Mouse (Mus musculus) forebrain, embryonic 10.5 days (tissue): ENCODE data around the gene Clmn. TPM values are rescaled to one million over a fixed set of nuclear protein-coding genes. Genes with fewer than 3 reads are reported as not detected.
A peak's percentile ranks its signal among the peaks of the same experiment; 100 is the strongest.

Source experiments
- DNase-seq: peaks from one replicate; pipeline ENCODE4 v3.0.0-alpha.2; 2017; ENCODE audit warnings: low spot score; ENCODE audit errors: extremely low spot score
- H3K27ac ChIP-seq: fragments of 300-500 bp; sonication (generic); 2 replicates; pipeline ENCODE4 v1.5.1; 2016; ENCODE audit warnings: mild to moderate bottlenecking
- H3K27me3 ChIP-seq: fragments of 300-500 bp; sonication (generic); 2 replicates; pipeline ENCODE4 v1.6.1; 2016; ENCODE audit warnings: mild to moderate bottlenecking; ENCODE audit not compliant: poor library complexity, severe bottlenecking
- H3K36me3 ChIP-seq: fragments of 300-500 bp; sonication (generic); replicated peaks from 2 replicates; pipeline ENCODE4 v1.6.1; 2016; ENCODE audit warnings: mild to moderate bottlenecking, moderate library complexity
- H3K4me1 ChIP-seq: fragments of 300-500 bp; sonication (generic); 2 replicates; pipeline ENCODE4 v1.6.1; 2016
- H3K4me3 ChIP-seq: fragments of 300-500 bp; sonication (generic); 2 replicates; pipeline ENCODE4 v1.5.1; 2016; ENCODE audit warnings: mild to moderate bottlenecking, moderate library complexity
- H3K9me3 ChIP-seq: fragments of 300-500 bp; sonication (generic); 2 replicates; pipeline ENCODE4 v1.6.1; 2016; ENCODE audit warnings: mild to moderate bottlenecking, moderate library complexity
- WGBS: fragments of 180-500 bp; shearing (Covaris S2); methylation state at CpG from one replicate; pipeline ENCODE4 v1.1.7; 2016; 5-methylcytosine and 5-hydroxymethylcytosine counted together
- polyA plus RNA-seq: library from polyadenylated mRNA; unstranded; fragments of >200 nt; fragmentation: Nextera tagmentation; extraction: Ambion mirVana; gene quantifications from 2 replicates; pipeline ENCODE4 v1.2.1, GENCODE M21; 2016

Gene Clmn
- polyA plus RNA-seq, 1 experiment from 2014 or later = 1.6 TPM

GRCm38 (mm10) chr12:104850119-104850518, 14.8 kb downstream of the Clmn start:
- H3K27me3 ChIP-seq = peaks cover 4% of the 10 kb centered on the region
- H3K4me3 ChIP-seq = no peak overlapping the region
- no peak overlapping the region for H3K27ac ChIP-seq
- H3K36me3 ChIP-seq = no peaks in the 10 kb centered on the region
- WGBS = 89% methylated on average over 7 of the region's 7 CpGs
- DNase-seq = no peak
- peaks cover 37% of the 10 kb centered on the region for H3K4me1 ChIP-seq
- H3K9me3 ChIP-seq = no peaks in the 10 kb centered on the region

DNA sequence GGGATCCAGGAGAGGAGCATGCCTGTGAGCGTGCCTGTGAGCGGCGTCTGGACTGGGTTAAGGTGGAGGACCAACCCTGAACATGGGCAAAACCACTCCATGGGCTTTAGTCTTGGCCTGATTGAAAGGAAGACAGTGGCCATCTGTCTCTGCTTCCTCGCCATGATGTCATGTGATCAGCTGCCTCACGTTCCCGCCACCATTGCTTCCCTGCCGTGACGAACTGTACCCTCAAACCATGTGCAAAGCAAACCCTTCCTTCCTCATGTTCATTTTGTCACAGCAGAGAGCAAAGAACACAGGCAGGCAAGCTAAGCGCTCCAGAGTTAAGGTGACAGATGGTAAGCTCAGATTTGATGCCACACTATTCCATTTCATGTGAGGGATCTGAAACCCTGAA, 16.2 kb downstream of the Clmn start:
- Histone ChIP-seq H3K27me3 (peaks cover 10% of the 10 kb centered on the region), H3K9me3 (no peaks in the 10 kb centered on the region), H3K36me3 (no peaks in the 10 kb centered on the region), H3K4me3 (no peak overlapping the region), H3K4me1 (peaks cover 50% of the 10 kb centered on the region), H3K27ac (no peak overlapping the region)
- 87% methylated on average over 9 of the region's 9 CpGs for WGBS
- DNase-seq = no peak

DNA sequence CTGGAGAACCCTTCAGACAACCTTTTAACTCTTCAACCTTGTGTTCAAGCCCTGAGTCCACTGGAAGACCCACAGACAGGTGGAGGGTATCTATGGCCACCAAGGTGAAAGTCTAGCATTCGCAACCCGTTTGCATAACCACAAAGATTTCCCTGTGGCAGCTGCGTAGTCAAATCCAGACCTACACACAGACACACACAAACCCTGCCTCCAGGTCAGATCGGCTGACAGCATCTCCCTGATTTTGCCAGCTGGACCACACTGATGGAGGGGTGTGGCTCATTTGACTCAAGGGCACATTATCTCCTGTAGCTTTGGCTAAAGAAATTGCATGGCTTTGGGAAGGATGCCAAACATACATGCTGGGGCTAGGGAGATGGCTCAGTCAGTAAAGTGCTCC, 17.6 kb downstream of the Clmn start:
- H3K27me3 ChIP-seq = peaks cover 10% of the 10 kb centered on the region
- DNase-seq = no peak
- H3K36me3 ChIP-seq = no peaks in the 10 kb centered on the region
- peaks cover 44% of the 10 kb centered on the region for H3K4me1 ChIP-seq
- H3K27ac ChIP-seq = no peak overlapping the region
- WGBS = 95% methylated on average over 4 of the region's 4 CpGs
- no peak overlapping the region for H3K4me3 ChIP-seq
- H3K9me3 ChIP-seq = no peaks in the 10 kb centered on the region

GRCm38 (mm10) chr12:104845707-104846106, 19.2 kb downstream of the Clmn start:
- peak; percentile 38 for DNase-seq
- Histone ChIP-seq H3K9me3 (no peaks in the 10 kb centered on the region), H3K27ac (peak overlapping the region; percentile 54), H3K27me3 (peaks cover 10% of the 10 kb centered on the region), H3K4me3 (peak overlapping the region; percentile 44), H3K36me3 (no peaks in the 10 kb centered on the region), H3K4me1 (peaks cover 44% of the 10 kb centered on the region)
- WGBS = 1% methylated on average over 11 of the region's 11 CpGs

- 63% methylated on average over 4 of the region's 4 CpGs for WGBS
- peak overlapping the region; percentile 54; the same call in 1 of the 2 replicates for H3K27ac ChIP-seq
- no peaks in the 10 kb centered on the region for H3K9me3 ChIP-seq
- no peaks in the 10 kb centered on the region for H3K36me3 ChIP-seq
- H3K4me3 ChIP-seq = no peak overlapping the region
- peaks cover 46% of the 10 kb centered on the region for H3K4me1 ChIP-seq
- DNase-seq = no peak
- H3K27me3 ChIP-seq = peaks cover 10% of the 10 kb centered on the region
These were observed 19.9 kb downstream of the Clmn start for GRCm38 (mm10) chr12:104844989-104845388.

GRCm38 (mm10) chr12:104844279-104844678, 20.6 kb downstream of the Clmn start:
- Histone ChIP-seq H3K36me3 (no peaks in the 10 kb centered on the region), H3K27me3 (peaks cover 10% of the 10 kb centered on the region), H3K27ac (no peak overlapping the region), H3K4me1 (peaks cover 46% of the 10 kb centered on the region), H3K4me3 (no peak overlapping the region), H3K9me3 (no peaks in the 10 kb centered on the region)
- no peak for DNase-seq
- WGBS = 76% methylated on average over 4 of the region's 4 CpGs

GRCm38 (mm10) chr12:104841256-104841655, 23.6 kb downstream of the Clmn start:
- H3K4me3 ChIP-seq = no peak overlapping the region
- peaks cover 44% of the 10 kb centered on the region for H3K4me1 ChIP-seq
- no peak for DNase-seq
- no peaks in the 10 kb centered on the region for H3K9me3 ChIP-seq
- H3K27me3 ChIP-seq = peaks cover 6% of the 10 kb centered on the region
- H3K27ac ChIP-seq = no peak overlapping the region
- WGBS = 89% methylated on average over 3 of the region's 3 CpGs
- no peaks in the 10 kb centered on the region for H3K36me3 ChIP-seq

GRCm38 (mm10) chr12:104838987-104839386, 25.9 kb downstream of the Clmn start:
- Histone ChIP-seq H3K4me3 (no peak overlapping the region), H3K9me3 (no peaks in the 10 kb centered on the region), H3K4me1 (peaks cover 35% of the 10 kb centered on the region), H3K36me3 (no peaks in the 10 kb centered on the region), H3K27me3 (no peaks in the 10 kb centered on the region), H3K27ac (no peak overlapping the region)
- no peak for DNase-seq
- WGBS = 57% methylated on average over 4 of the region's 4 CpGs

GRCm38 (mm10) chr12:104838462-104838861, 26.4 kb downstream of the Clmn start:
- Histone ChIP-seq H3K36me3 (no peaks in the 10 kb centered on the region), H3K4me3 (no peak overlapping the region), H3K4me1 (peaks cover 33% of the 10 kb centered on the region), H3K9me3 (no peaks in the 10 kb centered on the region), H3K27ac (no peak overlapping the region), H3K27me3 (no peaks in the 10 kb centered on the region)
- DNase-seq = no peak

DNA sequence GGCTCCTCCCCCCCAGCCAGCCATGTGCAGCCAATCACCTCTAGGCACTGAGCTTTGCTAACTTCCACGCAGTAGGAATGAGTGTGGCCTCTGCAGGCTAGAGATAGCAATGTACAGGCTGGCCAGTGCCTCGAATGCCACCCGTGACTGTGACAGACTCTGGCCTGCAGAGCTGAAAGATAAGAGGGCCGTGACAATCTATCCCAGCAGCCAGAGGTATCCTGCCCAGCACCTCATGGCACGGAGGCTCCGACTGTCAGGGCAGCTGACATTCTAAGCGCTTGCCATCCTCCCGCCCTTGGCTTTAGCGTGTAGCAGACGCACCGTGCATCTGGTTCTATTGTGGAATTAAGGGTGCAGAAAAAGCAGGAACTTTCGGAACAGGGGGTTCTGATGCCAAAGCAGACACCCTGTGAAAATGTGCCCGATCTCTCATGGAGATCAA, 26.9 kb downstream of the Clmn start:
- Histone ChIP-seq H3K4me1 (peaks cover 33% of the 10 kb centered on the region), H3K36me3 (no peaks in the 10 kb centered on the region), H3K4me3 (no peak overlapping the region), H3K27ac (no peak overlapping the region), H3K27me3 (no peaks in the 10 kb centered on the region), H3K9me3 (no peaks in the 10 kb centered on the region)
- no peak for DNase-seq
- WGBS = 79% methylated on average over 13 of the region's 13 CpGs

- Histone ChIP-seq H3K4me3 (no peak overlapping the region), H3K4me1 (peaks cover 33% of the 10 kb centered on the region), H3K36me3 (no peaks in the 10 kb centered on the region), H3K27me3 (no peaks in the 10 kb centered on the region), H3K9me3 (no peaks in the 10 kb centered on the region), H3K27ac (no peak overlapping the region)
- DNase-seq = no peak
- 80% methylated on average over 2 of the region's 2 CpGs for WGBS
These were observed 27.6 kb downstream of the Clmn start for GRCm38 (mm10) chr12:104837111-104837837.

DNA sequence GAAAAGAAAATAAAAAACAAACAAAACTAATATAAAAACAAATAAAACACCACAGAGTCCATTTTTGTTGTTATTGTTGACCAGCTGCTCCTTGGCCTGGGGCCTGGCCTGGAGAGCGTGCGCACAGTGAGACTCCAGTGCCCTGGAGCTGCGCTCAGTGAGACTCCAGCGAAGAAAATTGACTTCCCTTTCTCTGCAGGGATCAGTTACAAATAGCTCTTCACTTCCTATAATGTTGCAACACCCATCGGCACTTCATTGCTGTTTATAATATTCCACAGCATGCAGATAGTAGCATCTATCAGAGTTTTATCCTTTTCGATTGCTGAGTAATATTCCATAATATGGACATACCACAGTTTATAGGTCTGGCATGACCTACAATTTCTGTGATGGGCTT, 28.6 kb downstream of the Clmn start:
- Histone ChIP-seq H3K9me3 (no peaks in the 10 kb centered on the region), H3K4me3 (no peak overlapping the region), H3K27me3 (no peaks in the 10 kb centered on the region), H3K27ac (no peak overlapping the region), H3K4me1 (peaks cover 29% of the 10 kb centered on the region), H3K36me3 (no peaks in the 10 kb centered on the region)
- DNase-seq = no peak
- 92% methylated on average over 6 of the region's 6 CpGs for WGBS

DNA sequence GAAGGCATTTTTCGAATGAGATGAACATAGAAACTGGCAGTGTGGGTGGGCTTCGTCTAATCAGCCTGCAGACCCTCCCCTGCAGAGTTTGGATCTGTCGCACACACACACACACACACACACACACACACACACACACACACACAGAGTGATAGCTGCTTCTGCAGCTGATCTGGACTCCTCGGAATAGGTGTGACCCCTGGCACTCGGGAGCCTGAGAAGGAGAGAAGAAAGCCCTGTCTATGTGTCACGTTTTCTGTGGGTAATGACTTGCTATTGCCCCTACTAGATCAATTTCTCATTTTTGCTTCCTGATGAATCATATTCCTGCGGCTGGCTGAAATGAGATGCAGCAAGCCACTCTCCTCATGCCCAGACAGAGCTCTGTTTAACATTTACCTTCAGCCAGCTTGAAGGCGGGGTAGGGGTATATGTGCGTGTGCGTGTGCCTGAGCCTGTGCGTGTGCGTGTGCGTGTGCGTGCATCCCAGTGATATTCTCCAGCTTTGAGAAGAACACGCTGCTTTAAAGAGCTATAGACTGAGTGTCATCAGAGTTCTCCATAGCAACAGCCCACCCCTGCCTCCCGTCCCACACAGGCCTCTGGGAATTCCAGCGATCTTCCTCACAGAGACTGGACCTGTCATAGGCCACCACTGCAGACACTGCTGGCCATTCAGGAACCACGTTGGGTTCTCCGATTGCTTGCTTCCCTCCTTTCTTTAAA, 29.3 kb downstream of the Clmn start:
- no peaks in the 10 kb centered on the region for H3K9me3 ChIP-seq
- DNase-seq = no peak
- H3K27ac ChIP-seq = no peak overlapping the region
- H3K36me3 ChIP-seq = no peaks in the 10 kb centered on the region
- H3K4me3 ChIP-seq = no peak overlapping the region
- 0 out of 2 replicates have a peak, but pooled peaks cover 3% of the 10 kb centered on the region for H3K27me3 ChIP-seq
- H3K4me1 ChIP-seq = peaks cover 30% of the 10 kb centered on the region
- WGBS = 78% methylated on average over 19 of the region's 19 CpGs
